Mouse (Mus musculus) stomach, postnatal 0 days (tissue): ENCODE measurements around the gene Mfsd13b.

Experiments
- CTCF ChIP-seq: IDR thresholded peaks from 2 replicates; pipeline ENCODE4 v1.5.1; 2016; ENCODE audit warnings: antibody characterized with exemption, low read depth, mild to moderate bottlenecking, moderate library complexity
- EP300 ChIP-seq: optimal IDR thresholded peaks from 2 replicates; pipeline ENCODE3; 2016; ENCODE audit warnings: antibody characterized with exemption

- TF ChIP-seq CTCF (no peak), EP300 (no peak)
Observed at GRCm38 (mm10) chr7:120933110-120933509, 49.2 kb upstream of the Mfsd13b start.
